Mouse (Mus musculus) layer of hippocampus, adult 11-12 months (tissue): ENCODE results near the gene Atad5.
"Not testable (repeated sequence)": the region's sequence is repeated elsewhere in the genome, so short reads cannot be mapped to it uniquely, and the experiment has no call there.

Source experiments
- DNase-seq: peaks from one replicate; pipeline ENCODE4 v3.0.0; 2022; ENCODE audit warnings: low spot score

Gene Atad5

DNA sequence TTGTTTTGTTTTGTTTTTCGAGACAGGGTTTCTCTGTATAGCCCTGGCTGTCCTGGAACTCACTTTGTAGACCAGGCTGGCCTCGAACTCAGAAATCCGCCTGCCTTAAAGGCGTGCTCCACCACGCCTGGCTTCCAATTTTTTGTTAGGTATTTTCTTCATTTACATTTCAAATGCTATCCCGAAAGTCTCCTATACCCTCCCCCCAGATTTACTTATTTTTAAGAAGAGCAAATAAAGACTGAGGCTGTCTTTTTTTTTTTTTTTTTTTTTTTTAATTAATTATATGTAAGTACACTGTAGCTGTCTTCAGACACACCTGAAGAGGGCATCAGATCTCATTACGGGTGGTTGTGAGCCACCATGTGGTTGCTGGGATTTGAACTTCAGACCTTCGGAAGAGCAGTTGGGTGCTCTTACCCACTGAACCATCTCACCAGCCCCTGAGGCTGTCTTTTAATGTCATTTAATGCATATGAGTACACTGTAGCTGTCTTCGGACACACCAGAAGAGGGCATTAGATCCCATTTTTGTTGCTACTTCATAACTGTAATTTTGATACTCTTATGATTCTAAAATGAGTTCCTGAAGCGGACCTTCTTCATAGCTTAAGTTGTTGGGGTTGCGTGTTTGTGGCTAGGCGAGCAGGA lies 94.0 kb downstream of the Atad5 start:
- DNase-seq, result not testable (repeated sequence)

GRCm38 (mm10) chr11:80183705-80184255 lies 94.6 kb downstream of the Atad5 start, which contains the start of gene Rnf135:
Rnf135 (plus strand) TSS chr11:80183851.
- DNase-seq, result peak; percentile 88

- DNase-seq, result no peak
Observed at GRCm38 (mm10) chr11:80184531-80185071, 95.4 kb downstream of the Atad5 start.
